Mouse (Mus musculus): ENCODE measurements at regions not wholly inside any gene's neighbourhood (a gene's known extent, or its start where the extent isn't known, plus 50 kb on each side); places are given as distances from the start of the nearest gene placed in this dataset.

GRCm38 (mm10) chr6:35605100-35605499 is 65.4 kb upstream of the Mtpn start:
- DNase-seq = no peak

- DNase-seq = no peak
Observed at GRCm38 (mm10) chr6:35601373-35601772, 61.7 kb upstream of the Mtpn start.

- DNase-seq = no peak
Observed at GRCm38 (mm10) chr6:35599841-35600240, 60.2 kb upstream of the Mtpn start.

GRCm38 (mm10) chr6:35598406-35599185 is 58.9 kb upstream of the Mtpn start:
- DNase-seq = peak; percentile 84

- DNase-seq = no peak
Observed at GRCm38 (mm10) chr6:35595012-35595411, 55.3 kb upstream of the Mtpn start.

- DNase-seq = no peak
Observed at GRCm38 (mm10) chr6:35592234-35592633, 52.5 kb upstream of the Mtpn start.

Data from right cerebral cortex, postnatal 25 days (tissue).